Mouse (Mus musculus): ENCODE measurements at regions not wholly inside any gene's neighbourhood (a gene's known extent, or its start where the extent isn't known, plus 50 kb on each side); places are given as distances from the start of the nearest gene placed in this dataset.

DNA sequence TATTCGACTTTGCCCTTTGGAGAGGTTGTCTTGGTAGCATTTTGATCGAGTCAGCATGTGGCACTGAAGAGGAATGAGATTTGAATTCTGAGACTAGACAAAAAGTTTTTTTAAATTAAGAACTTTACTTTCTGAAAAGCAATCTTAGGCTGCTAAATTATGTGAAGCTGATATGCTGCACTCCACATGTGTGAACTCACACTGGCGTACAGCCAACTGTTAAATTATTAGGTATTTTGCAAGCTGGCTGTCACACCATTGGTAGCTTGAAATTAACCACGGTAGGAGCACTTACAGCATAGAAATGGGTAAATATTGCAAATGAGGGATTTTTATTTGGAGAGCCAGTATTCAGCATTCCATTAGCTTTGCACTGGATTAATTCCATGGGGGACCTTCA, 278.9 kb downstream of the Ttc6 start:
- TF ChIP-seq CHD1 (IDR thresholded peaks at IDR 0.05; ENCODE audit: low read depth, low read length) (no peak), TCF12 (IDR thresholded peaks at IDR 0.05; ENCODE audit: low read depth, low read length) (no peak), ZKSCAN1 (IDR thresholded peaks at IDR 0.05; ENCODE audit: borderline replicate concordance, low read depth, low read length) (no peak), JUN (IDR thresholded peaks at IDR 0.05; ENCODE audit: insufficient read depth, low read depth, low read length) (no peak), POLR2A (IDR thresholded peaks at IDR 0.05; ENCODE audit: low read depth, low read length) (no peak), ELF1 (IDR thresholded peaks at IDR 0.05; ENCODE audit: low read depth, low read length) (no peak), RAD21 (IDR thresholded peaks at IDR 0.05; ENCODE audit: low read depth, low read length) (no peak), NRF1 (IDR thresholded peaks at IDR 0.05; ENCODE audit: low read depth, low read length) (no peak), USF2 (conservative IDR thresholded peaks at IDR 0.05; ENCODE audit: low read depth, low read length) (no peak), GABPA (IDR thresholded peaks at IDR 0.05; ENCODE audit: insufficient replicate concordance, low read depth, low read length) (no peak), SIN3A (IDR thresholded peaks at IDR 0.05; ENCODE audit: low read length) (no peak), RCOR1 (conservative IDR thresholded peaks at IDR 0.05; ENCODE audit: low read depth, low read length) (no peak), MAX (IDR thresholded peaks at IDR 0.05; ENCODE audit: low read length) (no peak)
- no peak for DNase-seq (ENCODE audit: extremely low read depth)
- dilution Hi-C loops (cut with MboI; ENCODE audit: extremely low pct_ligation_motif_present, extremely low pct_unique_long_range_greater_than_20kb, low sequenced_read_pairs) = no loop called here
- no peaks in the 10 kb centered on the region for H3K79me2 ChIP-seq (replicated peaks; ENCODE audit: control insufficient read depth, extremely low read depth, insufficient read depth, poor library complexity, severe bottlenecking)
- H3K9me3 ChIP-seq (replicated peaks; ENCODE audit: low read length) = no peaks in the 10 kb centered on the region
- in situ Hi-C loops (cut with MboI; ENCODE audit: low pct_ligation_motif_present, low pct_unique_long_range_greater_than_20kb, low sequenced_read_pairs) = no loop called here
- no peaks in the 10 kb centered on the region for H3K36me3 ChIP-seq (replicated peaks in 1 of 2; ENCODE audit: control insufficient read depth in 1 of 2, insufficient read depth in 1 of 2, low read length in 1 of 2)
- no peak overlapping the region for H3K4me2 ChIP-seq (ENCODE audit: insufficient read depth, low read depth, poor library complexity, severe bottlenecking)
- no peaks in the 10 kb centered on the region for H3K27me3 ChIP-seq (replicated peaks)
- H3K4me3 ChIP-seq (replicated peaks in 1 of 3; ENCODE audit: low read depth in 2 of 3, low read length in 2 of 3, poor library complexity in 1 of 3) = no peak overlapping the region
- no peaks in the 10 kb centered on the region for H3K4me1 ChIP-seq (ENCODE audit: control insufficient read depth in 1 of 2, insufficient read depth in 2 of 2)
- no peak overlapping the region for H3K9ac ChIP-seq (ENCODE audit: insufficient read depth, low read depth)
- H3K27ac ChIP-seq (ENCODE audit: insufficient read depth, low read depth) = no peak overlapping the region

DNA sequence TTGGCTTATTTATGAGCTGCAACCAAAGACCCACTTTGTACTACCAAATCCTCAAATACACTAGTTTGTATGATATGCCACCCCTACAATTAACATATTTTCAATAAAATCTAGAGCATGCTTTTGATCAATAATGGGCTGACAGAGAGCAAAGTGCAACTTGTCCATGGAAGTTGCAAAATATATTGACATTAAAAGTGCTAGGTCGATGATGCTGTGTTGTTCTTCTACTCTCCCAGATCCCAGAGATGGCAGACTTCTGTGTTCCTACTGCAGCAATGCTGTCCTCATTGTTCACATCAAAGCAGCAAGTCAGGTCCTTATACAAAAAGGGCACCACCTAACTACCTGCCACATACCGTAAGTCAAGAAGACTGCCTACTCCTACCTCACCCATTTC, 307.1 kb downstream of the Ttc6 start:
- H3K36me3 ChIP-seq (replicated peaks in 1 of 2; ENCODE audit: control insufficient read depth in 1 of 2, insufficient read depth in 1 of 2, low read length in 1 of 2) = no peaks in the 10 kb centered on the region
- in situ Hi-C loops (cut with MboI; ENCODE audit: low pct_ligation_motif_present, low pct_unique_long_range_greater_than_20kb, low sequenced_read_pairs) (no loop called here), dilution Hi-C loops (cut with MboI; ENCODE audit: extremely low pct_ligation_motif_present, extremely low pct_unique_long_range_greater_than_20kb, low sequenced_read_pairs) (no loop called here)
- TF ChIP-seq JUND (conservative IDR thresholded peaks at IDR 0.05; ENCODE audit: low read depth, low read length) (no peak), JUN (IDR thresholded peaks at IDR 0.05; ENCODE audit: insufficient read depth, low read depth, low read length) (no peak), MXI1 (IDR thresholded peaks at IDR 0.05; ENCODE audit: low read depth, low read length) (no peak), ZMIZ1 (IDR thresholded peaks at IDR 0.05; ENCODE audit: low read depth, low read length) (no peak), CTCF (conservative IDR thresholded peaks at IDR 0.05 in 1 of 2, IDR thresholded peaks at IDR 0.05 in 1 of 2; ENCODE audit: low read depth in 2 of 2, low read length in 2 of 2) (no peak), E2F4 (IDR thresholded peaks at IDR 0.05; ENCODE audit: insufficient replicate concordance, low read depth, low read length) (no peak), TCF12 (IDR thresholded peaks at IDR 0.05; ENCODE audit: low read depth, low read length) (no peak), MEF2A (IDR thresholded peaks at IDR 0.05; ENCODE audit: borderline replicate concordance, low read depth, low read length) (no peak), MYC (IDR thresholded peaks at IDR 0.05; ENCODE audit: low read depth, low read length) (no peak), POLR2A (IDR thresholded peaks at IDR 0.05; ENCODE audit: low read depth, low read length) (no peak)
- no peaks in the 10 kb centered on the region for H3K4me1 ChIP-seq (ENCODE audit: control insufficient read depth in 1 of 2, insufficient read depth in 2 of 2)
- no peak for DNase-seq (ENCODE audit: extremely low read depth)
- H3K4me3 ChIP-seq (replicated peaks in 1 of 3; ENCODE audit: low read depth in 2 of 3, low read length in 2 of 3, poor library complexity in 1 of 3) = no peak overlapping the region
- H3K4me2 ChIP-seq (ENCODE audit: insufficient read depth, low read depth, poor library complexity, severe bottlenecking) = no peak overlapping the region
- no peaks in the 10 kb centered on the region for H3K79me2 ChIP-seq (replicated peaks; ENCODE audit: control insufficient read depth, extremely low read depth, insufficient read depth, poor library complexity, severe bottlenecking)
- no peak overlapping the region for H3K9ac ChIP-seq (ENCODE audit: insufficient read depth, low read depth)
- no peaks in the 10 kb centered on the region for H3K27me3 ChIP-seq (replicated peaks)
- no peaks in the 10 kb centered on the region for H3K9me3 ChIP-seq (replicated peaks; ENCODE audit: low read length)
- H3K27ac ChIP-seq (ENCODE audit: insufficient read depth, low read depth) = no peak overlapping the region
